In genomic region chr6:137804121-137804520, GRCm38 (mm10) we compare ENCODE assay signal across 26 mouse cellular contexts. TPM values are rescaled to one million over a fixed set of nuclear protein-coding genes. Genes with fewer than 3 reads are reported as not detected.
A peak's percentile ranks its signal among the peaks of the same experiment; 100 is the strongest.
DNase-seq lines count a peak whose midpoint lies in the region; ATAC-seq lines count a peak whose summit lies in the region.
"Had no signal": no experiment of that assay in that cellular context is flagged by ENCODE, and none has a peak within 500 bp of the region (broad histone marks: within the 10 kb centered on the region; RNA-seq: fewer than 3 reads in every experiment).

No protein-coding gene starts in this region.

- H3K4me2 ChIP-seq in kidney, embryonic 14.5 days (replicated peaks; ENCODE audit: low read depth, low read length): no peak overlapping the region
- H3K4me2 ChIP-seq in midbrain, embryonic 16.5 days (ENCODE audit: low read length): no peak overlapping the region
- H3K4me2 ChIP-seq: forebrain, embryonic 12.5 days; heart, embryonic 12.5 days; hindbrain, embryonic 15.5 days; intestine, embryonic 15.5 days; midbrain, embryonic 15.5 days; neural tube, embryonic 13.5 days; stomach, embryonic 15.5 days had no signal

- no peak overlapping the region for H3K27ac ChIP-seq in heart, embryonic 10.5 days
- peak overlapping the region; percentile 37; the same call in 1 of the 2 replicates for H3K27ac ChIP-seq in kidney, embryonic 14.5 days (ENCODE audit: low read depth, low read length)
- no peak overlapping the region for H3K27ac ChIP-seq in midbrain, embryonic 16.5 days (ENCODE audit: low read length)
- H3K27ac ChIP-seq: forebrain, embryonic 12.5 days; hindbrain, embryonic 15.5 days; intestine, embryonic 15.5 days; layer of hippocampus, adult 2 months; midbrain, embryonic 15.5 days; neural tube, embryonic 13.5 days; stomach, embryonic 15.5 days had no signal

- no peaks in the 10 kb centered on the region for H3K27me3 ChIP-seq in heart, embryonic 10.5 days (ENCODE audit: insufficient read depth, poor library complexity, severe bottlenecking)
- H3K27me3 ChIP-seq in kidney, embryonic 14.5 days (ENCODE audit: control insufficient read depth, insufficient read depth, low read length): no peaks in the 10 kb centered on the region
- no peaks in the 10 kb centered on the region for H3K27me3 ChIP-seq in midbrain, embryonic 16.5 days (ENCODE audit: control insufficient read depth, insufficient read depth, low read depth, low read length)
- H3K27me3 ChIP-seq: forebrain, embryonic 12.5 days; heart, embryonic 12.5 days; hindbrain, embryonic 15.5 days; intestine, embryonic 15.5 days; midbrain, embryonic 15.5 days; neural tube, embryonic 13.5 days; stomach, embryonic 15.5 days had no signal

- H3K9ac ChIP-seq in kidney, embryonic 14.5 days (ENCODE audit: low read depth, low read length): no peak overlapping the region
- H3K9ac ChIP-seq in midbrain, embryonic 16.5 days (ENCODE audit: low read depth, low read length): no peak overlapping the region
- H3K9ac ChIP-seq: forebrain, embryonic 12.5 days; heart, embryonic 12.5 days; hindbrain, embryonic 15.5 days; intestine, embryonic 15.5 days; midbrain, embryonic 15.5 days; neural tube, embryonic 13.5 days; stomach, embryonic 15.5 days had no signal

- whole genome bisulfite sequencing in heart, embryonic 10.5 days: 88% methylated on average over 7 of the region's 7 CpGs
- 44% methylated on average over 7 of the region's 7 CpGs for WGBS in kidney, embryonic 14.5 days
- 89% methylated on average over 7 of the region's 7 CpGs for WGBS in midbrain, embryonic 16.5 days

- ATAC-seq in kidney, embryonic 14.5 days (ENCODE audit: low FRiP score, low TSS enrichment): no peak; the same call in 1 of the 2 replicates
- no peak for ATAC-seq in midbrain, embryonic 16.5 days
- ATAC-seq: intestine, embryonic 15.5 days; midbrain, embryonic 15.5 days had no signal

- H3K9me3 ChIP-seq in heart, embryonic 10.5 days: peaks cover 7% of the 10 kb centered on the region
- peaks cover 11% of the 10 kb centered on the region; the same call in 1 of the 2 replicates for H3K9me3 ChIP-seq in kidney, embryonic 14.5 days (ENCODE audit: control insufficient read depth, low read length)
- H3K9me3 ChIP-seq in midbrain, embryonic 16.5 days (replicated peaks; ENCODE audit: control insufficient read depth, low read length, poor library complexity, severe bottlenecking): peaks cover 9% of the 10 kb centered on the region; the same call in 1 of the 2 replicates
- H3K9me3 ChIP-seq: intestine, embryonic 15.5 days; midbrain, embryonic 15.5 days; stomach, embryonic 15.5 days had no signal

- H3K36me3 ChIP-seq in heart, embryonic 10.5 days: peaks cover 41% of the 10 kb centered on the region
- 0 out of 2 replicates have a peak, but pooled peaks cover 3% of the 10 kb centered on the region for H3K36me3 ChIP-seq in kidney, embryonic 14.5 days (ENCODE audit: control insufficient read depth, insufficient read depth, low read length)
- no peaks in the 10 kb centered on the region for H3K36me3 ChIP-seq in midbrain, embryonic 16.5 days (ENCODE audit: control insufficient read depth, insufficient read depth, low read length)
- H3K36me3 ChIP-seq: midbrain, embryonic 15.5 days had no signal

- peak; percentile 50 for DNase-seq in heart, embryonic 10.5 days (ENCODE audit: low spot score)
- DNase-seq in heart, adult 8-10 months (ENCODE audit: low spot score): no peak
- no peak for DNase-seq in kidney, postnatal 14 days
- peak; percentile 69 for DNase-seq in gonadal fat pad, adult 2 months (ENCODE audit: low read depth)
- DNase-seq in spleen, postnatal 10 days (ENCODE audit: low spot score in 2 of 2): no peak
- DNase-seq: adrenal gland, postnatal 10 days; cerebellum, adult 2 months; cerebellum, postnatal 25 days; gastrocnemius, postnatal 25 days; heart, postnatal 4 days; layer of hippocampus, postnatal 36 days; liver; lung, postnatal 4 days; right cerebral cortex, postnatal 4 days; thymus, postnatal 25 days had no signal

- H3K4me1 ChIP-seq in heart, embryonic 10.5 days: peaks cover 15% of the 10 kb centered on the region
- peaks cover 4% of the 10 kb centered on the region; the same call in 1 of the 2 replicates for H3K4me1 ChIP-seq in kidney, embryonic 14.5 days (ENCODE audit: control insufficient read depth, insufficient read depth, low read length)
- no peaks in the 10 kb centered on the region for H3K4me1 ChIP-seq in midbrain, embryonic 16.5 days (ENCODE audit: control insufficient read depth, insufficient read depth, low read length)
- H3K4me1 ChIP-seq: forebrain, embryonic 12.5 days; hindbrain, embryonic 15.5 days; intestine, embryonic 15.5 days; midbrain, embryonic 15.5 days; neural tube, embryonic 13.5 days; stomach, embryonic 15.5 days had no signal

- H3K4me3 ChIP-seq in heart, embryonic 10.5 days: no peak overlapping the region
- no peak overlapping the region for H3K4me3 ChIP-seq in kidney, embryonic 14.5 days (ENCODE audit: low read length)
- H3K4me3 ChIP-seq in midbrain, embryonic 16.5 days (ENCODE audit: low read depth, low read length): no peak overlapping the region
- H3K4me3 ChIP-seq: forebrain, embryonic 12.5 days; heart, embryonic 12.5 days; hindbrain, embryonic 15.5 days; intestine, embryonic 15.5 days; layer of hippocampus, adult 2 months; midbrain, embryonic 15.5 days; myocyte; neural tube, embryonic 13.5 days; stomach, embryonic 15.5 days had no signal

RNA-seq across cellular contexts. Expression of gene Dera, which starts 49.8 kb away (rescaled TPM):
- polyA plus RNA-seq in heart, embryonic 10.5 days (2016; fragmentation: Nextera tagmentation; extraction: Ambion mirVana): 76.1 and 79.9 TPM in 2 replicates
- total RNA-seq in heart, adult 8-10 months (2022): 10 to 100 TPM in 1 of 4 experiments, 1 to 10 TPM in 3; 3.7 to 11.8 (median 5.5) TPM
- polyA plus RNA-seq in kidney, embryonic 14.5 days (2014; fragmentation: Nextera tagmentation; extraction: Ambion mirVana): 68.7 and 73.1 TPM in 2 replicates
- 20.9 and 22.2 TPM in 2 replicates for polyA plus RNA-seq in gonadal fat pad, adult 2 months (2012; rRNA removed)
- 10.6 and 12.8 TPM in 2 replicates for polyA plus RNA-seq in midbrain, embryonic 16.5 days (2015; fragmentation: Nextera tagmentation; extraction: Ambion mirVana)

Comparison
In these comparisons a context has a peak if more than half of its experiments do, and no peak if none do; other contexts are left out.
1. DNase-seq: peak in heart, embryonic 10.5 days (single experiment) and gonadal fat pad, adult 2 months (single experiment); none in heart, adult 8-10 months (single experiment), kidney, postnatal 14 days (single experiment) and spleen, postnatal 10 days (0 of 2).